Mouse (Mus musculus) CD4-positive helper T cell, adult 2 months (primary cell): ENCODE measurements around the gene Pax9.

Source experiments
- DNase-seq: peaks from one replicate; pipeline ENCODE4 v3.0.0-alpha.2; 2012; ENCODE audit warnings: low read depth, missing footprints, low spot score

Gene Pax9

DNA sequence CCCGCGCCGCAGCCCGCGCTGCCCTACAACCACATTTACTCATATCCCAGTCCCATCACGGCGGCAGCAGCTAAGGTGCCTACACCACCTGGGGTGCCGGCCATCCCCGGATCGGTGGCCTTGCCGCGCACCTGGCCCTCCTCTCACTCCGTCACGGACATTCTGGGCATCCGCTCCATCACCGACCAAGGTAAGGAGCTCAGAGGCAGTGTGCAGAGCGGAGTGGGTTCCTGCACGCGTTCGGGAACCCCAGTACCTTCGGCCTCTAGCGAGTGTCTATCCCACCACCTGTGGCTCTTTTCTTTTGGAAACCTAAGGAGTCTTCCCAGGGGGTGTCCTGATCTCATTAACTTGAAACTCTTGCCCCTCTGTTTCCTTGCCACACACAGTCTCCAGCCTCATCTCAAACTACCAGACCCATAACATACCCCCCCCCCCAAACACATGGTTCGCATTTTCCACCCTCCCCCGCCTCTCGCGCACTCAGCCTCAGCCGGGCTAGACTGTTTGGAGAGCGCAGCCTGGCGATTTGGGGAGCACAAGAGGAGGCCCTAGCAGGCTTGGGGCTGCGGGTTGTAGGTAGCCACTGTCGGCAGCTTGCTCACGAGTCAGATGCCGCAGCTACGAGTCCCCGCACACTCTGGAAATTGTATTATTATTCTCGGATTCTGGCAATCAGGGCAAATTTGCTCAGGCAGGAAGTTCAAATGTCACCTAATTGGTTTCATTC, 5.6 kb downstream of the Pax9 start:
- no peak for DNase-seq

DNA sequence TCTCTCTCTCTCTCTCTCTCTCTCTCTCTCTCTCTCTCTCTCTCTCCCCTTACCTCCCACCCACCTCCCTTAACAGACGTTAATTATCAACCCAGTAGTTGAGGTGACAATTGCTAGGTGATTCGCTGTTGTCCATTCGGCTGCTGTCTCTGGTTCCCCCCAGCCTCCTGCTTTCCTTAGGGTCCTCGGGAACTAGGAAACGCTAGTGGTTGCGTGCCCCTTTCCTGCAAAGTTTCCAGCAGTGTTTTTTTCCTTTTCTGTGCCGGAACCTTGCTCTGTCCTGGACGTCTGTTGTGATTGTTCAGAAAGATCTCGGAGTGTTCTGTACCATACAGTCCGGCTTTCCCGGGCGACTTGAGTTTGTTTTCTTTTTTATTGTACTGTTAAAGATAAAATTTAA, 6.2 kb downstream of the Pax9 start:
- DNase-seq, result no peak

DNA sequence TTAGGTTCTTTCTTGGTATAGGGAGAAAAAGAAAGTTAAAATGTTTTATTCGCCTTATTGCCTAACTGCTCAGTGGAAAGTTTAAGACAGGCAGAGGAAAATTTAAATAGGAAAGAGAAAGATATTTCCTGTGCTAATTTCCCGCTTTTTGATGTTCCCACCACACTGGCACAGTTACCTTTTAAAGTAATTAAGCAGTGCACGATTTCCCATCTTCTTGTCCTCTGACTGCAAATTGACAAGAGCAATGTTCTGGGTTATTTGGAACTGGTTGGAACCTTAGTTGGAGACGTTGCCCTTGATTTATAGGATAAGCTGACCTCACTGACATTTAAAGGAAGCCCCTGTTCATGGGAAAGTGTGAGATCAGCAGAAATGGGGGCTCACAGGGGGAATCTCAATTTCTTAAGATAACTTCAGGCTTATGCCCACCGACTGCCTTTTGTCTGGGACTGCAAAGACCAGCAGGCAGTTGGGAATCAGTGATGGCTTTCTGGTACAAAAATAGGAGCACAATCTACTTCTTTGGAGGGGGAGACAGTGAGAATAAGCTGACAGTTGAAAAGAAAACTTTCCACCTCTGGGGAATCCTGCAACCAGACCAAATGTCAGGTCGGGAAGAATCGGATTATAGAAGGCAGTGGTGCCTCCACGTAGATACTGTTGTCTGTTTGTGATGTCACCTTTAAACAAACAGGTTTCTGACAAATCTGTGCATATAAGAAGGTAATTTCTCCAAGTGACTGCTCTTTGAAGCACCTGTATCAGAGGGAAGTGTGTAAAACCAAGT, 6.8 kb downstream of the Pax9 start:
- no peak for DNase-seq

DNA sequence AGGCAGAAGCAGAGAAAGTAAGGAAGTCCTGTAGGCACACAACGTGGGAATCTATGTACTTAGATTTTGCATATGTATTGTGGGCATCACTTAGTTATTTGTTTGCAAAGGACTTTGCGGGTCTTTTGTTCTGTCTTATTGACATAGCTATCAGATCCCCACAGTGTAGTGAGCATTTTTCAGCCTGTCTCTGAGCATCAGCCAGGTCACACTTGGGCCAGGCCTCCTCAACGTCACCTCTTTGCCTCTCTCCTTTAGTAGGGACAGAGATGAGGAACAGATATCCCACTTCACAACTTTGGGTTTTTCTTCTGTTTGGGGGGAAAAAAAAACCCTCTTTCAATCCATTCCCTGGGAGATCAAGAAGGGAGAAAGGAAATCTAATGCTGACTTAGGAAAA, 7.8 kb downstream of the Pax9 start:
- no peak for DNase-seq

DNA sequence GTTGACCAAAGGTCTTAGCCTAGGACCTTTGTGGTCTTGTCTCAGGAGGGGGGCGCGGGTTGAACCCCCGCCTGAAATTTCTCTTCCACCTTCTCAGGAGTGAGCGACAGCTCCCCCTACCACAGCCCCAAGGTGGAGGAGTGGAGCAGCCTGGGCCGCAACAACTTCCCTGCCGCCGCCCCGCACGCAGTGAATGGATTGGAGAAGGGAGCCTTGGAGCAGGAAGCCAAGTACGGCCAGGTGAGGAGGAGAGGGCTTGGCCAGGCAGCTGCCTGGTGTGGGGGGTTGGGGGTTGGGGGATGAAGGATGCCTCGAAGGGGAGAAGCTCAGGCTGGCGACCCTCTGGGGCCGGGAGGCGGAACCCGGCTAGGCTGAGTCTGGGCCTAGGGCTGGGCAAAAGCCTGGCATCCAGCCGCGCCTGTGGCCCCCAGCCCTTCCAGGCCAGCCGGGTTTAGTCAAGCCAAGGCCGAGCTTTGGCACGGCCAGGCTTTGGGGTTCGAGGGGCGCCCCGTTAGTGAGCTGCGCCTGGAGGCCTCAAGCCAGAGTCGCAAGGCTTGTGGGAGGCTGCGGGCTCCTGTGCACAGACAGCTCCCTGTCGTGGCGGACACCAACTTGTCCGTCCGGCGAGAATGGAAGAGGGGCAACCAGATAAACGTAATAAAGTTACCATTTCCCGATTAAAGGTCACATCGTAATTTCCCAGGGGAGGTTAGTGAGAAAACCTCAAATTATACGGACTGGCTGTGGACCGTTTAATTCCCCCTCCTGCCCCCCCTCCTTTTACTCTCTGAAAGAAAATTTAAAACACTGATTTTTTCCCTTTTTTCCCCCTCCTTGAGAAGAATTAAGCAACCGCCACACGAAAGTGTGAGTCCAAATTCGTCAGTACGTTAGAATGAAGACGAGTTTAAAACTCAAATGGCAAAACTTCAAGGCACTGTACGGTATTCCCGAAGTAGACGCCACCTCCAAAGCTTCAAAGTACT, 8.6 kb downstream of the Pax9 start:
- DNase-seq, result no peak

DNA sequence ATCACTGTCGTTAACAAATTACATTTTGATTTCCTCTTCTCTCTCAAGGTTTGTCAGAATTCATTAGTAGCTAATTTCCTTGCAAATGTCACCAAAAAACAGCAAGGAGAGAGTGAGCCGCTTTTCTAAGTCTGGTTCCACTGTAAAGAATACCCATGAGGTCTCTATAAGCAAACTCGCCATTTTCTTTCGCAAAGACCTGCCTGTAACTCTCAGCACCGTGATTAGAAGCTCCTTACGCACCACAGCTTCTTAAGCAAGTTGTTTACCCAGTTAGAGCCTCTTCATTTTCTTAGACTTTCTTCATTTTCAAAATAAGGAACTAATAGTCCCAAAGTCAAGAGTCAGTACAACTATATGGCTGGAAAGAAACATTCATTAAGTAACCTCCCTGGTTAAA, 9.4 kb downstream of the Pax9 start:
- DNase-seq, result no peak

DNA sequence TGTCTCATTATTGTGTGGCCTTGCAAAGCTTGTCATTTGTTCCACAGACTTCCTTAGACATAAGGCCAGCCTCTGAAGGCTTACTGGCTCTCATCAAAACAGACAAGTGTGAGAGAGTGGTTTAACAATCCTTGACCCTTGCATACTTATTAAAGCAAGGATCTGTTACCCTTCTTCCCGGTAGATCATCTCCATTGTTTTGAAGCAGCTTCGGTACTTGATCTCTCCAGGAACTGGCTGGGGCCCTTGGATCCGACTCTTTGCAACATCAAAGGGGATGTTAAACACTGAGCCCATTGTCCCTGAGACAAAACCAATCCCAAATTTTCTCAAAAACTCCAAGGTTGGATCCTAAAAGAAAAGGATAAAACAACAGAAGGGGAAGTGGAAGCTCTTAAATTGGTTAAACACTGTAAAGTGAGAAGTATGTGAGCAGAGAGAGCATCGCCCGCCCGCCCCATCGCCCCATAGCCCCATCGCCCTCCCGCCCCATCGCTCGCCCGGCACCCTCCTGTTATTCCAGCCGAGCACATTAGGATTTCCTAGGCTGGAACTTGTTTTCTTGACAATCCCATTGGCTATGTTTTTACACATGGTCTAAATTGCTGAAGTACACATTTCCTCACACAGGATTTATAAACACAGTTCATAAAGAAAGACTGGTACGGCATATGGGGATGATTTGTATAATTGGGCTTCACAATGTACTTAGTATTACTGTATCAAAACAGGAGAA, 26.6 kb downstream of the Pax9 start:
- no peak for DNase-seq

DNA sequence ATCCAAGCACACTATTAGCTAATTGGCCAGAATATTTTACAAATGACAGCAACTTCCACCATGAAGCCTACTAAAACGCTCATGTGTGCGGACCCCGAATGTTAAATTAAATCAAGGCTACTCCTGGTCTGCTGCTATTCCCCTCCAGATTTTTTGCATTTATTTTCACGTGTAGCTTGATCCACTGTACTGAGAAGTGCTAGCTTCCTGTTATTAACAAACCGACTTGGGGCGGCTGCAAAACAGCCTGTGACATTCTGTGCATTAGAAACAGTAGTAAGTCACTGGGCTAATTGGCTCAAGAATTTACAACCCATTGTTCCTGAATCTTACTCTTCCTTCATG, 27.1 kb downstream of the Pax9 start:
- no peak for DNase-seq

DNA sequence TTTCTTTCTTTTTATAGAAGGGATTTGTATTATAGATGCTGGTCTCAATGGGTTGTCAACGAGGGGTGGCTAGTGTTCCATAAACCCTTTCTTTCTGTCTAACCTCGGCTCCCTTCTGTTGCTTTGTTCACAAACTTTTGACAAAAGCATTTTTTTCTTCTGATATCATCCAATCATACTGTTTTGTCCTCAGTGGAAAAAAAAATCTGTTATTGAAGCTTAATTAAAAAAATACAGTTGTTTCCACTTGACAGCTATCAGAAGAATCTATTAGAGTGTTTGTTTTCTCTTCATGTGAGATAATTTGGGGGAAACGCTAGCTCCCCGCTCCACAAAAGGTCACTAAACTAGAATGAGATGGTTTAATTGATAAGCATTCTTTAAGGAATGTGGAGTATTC, 36.1 kb downstream of the Pax9 start:
- no peak for DNase-seq

DNA sequence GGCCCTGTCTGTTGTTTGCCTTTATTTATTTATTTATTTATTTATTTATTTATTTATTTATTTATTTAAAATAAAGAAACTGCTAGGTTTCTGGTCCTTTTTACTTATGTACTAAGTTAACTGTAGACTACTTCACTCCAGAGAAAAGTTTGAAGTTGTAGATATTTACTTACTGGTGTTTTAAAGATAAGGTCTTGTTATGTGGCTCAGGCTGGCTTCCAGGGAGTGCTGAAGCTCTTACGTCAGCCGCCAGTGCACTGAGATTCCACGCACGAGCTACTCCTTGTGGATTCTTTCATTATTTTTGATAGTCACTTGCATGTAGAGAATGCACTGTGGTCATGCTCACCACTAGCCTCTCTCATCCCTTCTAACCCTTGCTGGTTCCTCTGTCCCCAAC, 45.5 kb downstream of the Pax9 start:
- DNase-seq, result no peak
